Mouse (Mus musculus) lung, adult 18-20 months (tissue): ENCODE results near the gene Gsto2.

Experiments used
- DNase-seq, 2 experiments: peaks; one replicate each; pipeline ENCODE4 v3.0.0; 2022; ENCODE audit warnings: mixed read lengths in 2 of 2

Gsto2 gene

DNA sequence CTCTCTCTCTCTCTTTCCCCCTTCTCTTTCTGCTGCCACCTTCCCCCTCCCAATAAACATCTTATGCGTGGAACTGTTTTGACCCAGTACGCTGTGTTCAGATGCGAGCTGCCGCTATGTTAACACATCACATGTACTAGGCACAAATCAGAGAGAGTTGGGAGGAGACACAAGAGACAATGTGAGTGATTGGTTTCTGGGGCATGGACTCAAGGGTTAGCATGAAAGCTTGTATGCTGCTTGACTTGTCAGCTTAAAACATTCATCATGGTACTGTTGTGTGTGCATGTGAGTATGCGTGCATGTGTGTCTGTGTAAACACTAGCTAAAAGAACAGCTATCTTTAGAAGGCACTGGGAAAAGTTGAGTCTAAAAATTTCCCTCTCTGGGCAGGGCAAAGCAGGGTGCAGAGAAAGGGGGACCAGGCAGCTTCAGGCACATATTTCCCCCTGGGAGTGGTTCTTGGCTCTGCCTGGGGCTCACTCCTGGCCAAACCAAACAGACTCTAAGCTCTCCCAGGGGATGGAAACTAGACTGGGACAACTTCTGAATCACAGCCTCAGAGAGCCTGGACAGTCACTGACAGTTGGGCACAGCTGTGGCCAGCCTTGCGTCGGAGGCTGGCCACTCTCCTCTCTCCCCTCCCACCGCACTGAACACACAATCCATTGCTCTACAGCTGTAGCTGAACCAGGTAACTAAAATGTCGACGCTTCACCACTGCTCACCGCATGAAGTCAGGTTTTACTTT lies 26.4 kb downstream of the Gsto2 start:
- DNase-seq: no peak

DNA sequence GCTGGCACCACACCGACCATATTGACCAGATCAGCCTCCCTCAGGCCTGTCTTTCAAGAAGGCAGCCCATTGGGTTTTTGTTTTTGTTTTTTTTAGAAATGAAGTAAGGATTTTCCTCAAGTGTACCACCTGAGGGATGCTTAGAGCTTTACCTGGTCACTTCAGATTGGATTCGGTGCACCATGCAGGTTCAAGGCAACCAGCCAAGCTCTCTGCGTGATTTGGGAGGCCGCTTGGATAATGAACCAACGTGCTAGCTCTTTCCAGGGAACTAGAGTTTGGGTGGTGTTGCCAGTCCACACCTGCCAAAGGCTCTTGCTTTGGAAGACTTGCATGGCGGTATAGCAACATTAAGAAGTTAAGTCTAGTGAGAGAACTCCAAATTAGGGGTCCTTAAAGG lies 27.8 kb downstream of the Gsto2 start:
- DNase-seq: no peak

- no peak for DNase-seq
Measured at GRCm38 (mm10) chr19:47898472-47899079, 33.2 kb downstream of the Gsto2 start.

GRCm38 (mm10) chr19:47900012-47900411 lies 34.7 kb downstream of the Gsto2 start:
- peak in 1 of 2 experiments; percentile 4 for DNase-seq

DNA sequence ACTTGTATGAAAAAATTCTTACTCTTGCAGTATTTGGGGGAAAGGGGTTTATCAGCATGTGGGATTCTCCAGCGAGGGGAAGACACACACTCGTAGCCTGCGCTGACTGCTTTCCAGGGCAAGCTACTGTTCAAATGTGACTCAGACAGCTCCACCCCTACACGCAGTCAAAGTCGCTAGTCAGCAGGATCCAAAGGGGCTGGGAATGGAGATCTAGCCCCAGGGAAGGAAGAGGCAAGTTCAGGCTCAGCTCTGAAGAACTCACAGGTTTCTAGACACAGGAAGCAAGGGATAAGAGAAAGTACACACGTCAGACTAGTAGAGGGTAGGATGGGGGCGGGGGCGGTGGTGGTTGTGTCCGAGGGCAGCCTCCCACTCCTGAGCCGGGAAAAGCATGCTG lies 35.2 kb downstream of the Gsto2 start:
- DNase-seq: no peak

DNA sequence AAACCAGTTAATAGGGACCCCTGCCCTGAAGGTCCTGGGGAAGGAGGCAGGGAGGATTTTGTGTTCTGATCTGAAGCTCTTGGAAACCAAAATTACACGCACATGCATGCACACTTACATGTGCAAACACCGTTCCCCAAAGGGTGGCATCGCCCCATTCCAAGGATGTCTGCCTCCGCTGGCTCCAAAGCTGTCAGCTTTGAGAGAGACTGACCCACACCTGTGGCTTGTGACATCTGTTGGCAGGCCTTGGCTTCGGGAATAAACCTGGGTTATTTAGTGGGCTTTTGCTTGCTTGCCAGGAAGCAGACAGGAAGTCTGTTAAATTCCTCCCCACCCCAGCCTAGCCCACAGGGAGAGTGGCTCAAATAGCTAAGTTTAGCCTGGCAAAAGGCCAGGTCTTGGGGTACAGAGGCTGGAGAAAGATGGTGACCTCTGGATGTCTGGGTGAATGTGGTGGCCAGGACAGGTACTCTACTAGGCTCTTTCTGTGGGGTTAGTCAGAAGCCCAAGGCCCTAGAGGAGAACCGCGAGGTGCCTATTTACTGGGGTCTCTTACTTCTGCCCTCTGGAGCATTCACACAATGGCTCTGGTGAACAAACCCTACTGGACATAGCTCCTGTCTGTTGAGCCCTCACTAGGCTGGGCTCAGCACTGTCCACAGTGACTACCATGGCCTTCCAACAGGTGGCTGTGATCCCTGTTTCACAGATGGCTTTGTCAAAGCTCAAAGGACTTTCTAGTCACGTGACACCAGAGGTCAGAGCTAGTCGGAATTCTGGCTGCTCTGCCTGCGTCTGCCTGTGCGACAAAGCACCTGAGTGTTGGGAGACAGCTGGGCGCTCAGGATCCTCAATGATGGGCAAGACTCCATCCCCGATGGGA lies 37.2 kb downstream of the Gsto2 start:
- DNase-seq: no peak

GRCm38 (mm10) chr19:47903679-47904078 lies 38.3 kb downstream of the Gsto2 start:
- no peak for DNase-seq

GRCm38 (mm10) chr19:47905081-47905480 lies 39.7 kb downstream of the Gsto2 start:
- peak in 1 of 2 experiments; percentile 3 for DNase-seq

- DNase-seq: no peak
Measured at GRCm38 (mm10) chr19:47905603-47906002, 40.3 kb downstream of the Gsto2 start.

DNA sequence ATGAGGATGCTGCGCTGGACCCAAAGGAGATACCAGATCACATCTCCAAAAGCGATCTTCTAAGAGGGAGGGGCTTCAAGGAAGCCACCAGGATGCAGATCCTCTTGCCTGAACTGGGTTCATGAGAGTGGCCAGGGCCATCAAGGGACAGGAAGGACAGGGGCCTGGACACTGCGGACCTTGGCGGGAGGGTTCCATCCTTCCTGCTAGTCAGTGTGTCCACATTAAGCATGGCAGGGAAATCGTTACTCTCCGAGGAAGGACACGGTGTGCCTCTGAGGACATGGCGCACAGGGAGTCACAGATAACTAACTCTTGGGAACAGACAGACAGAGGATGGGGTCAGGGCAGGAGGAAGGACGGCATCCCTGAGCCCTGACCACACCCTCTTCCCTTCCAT lies 42.3 kb downstream of the Gsto2 start:
- no peak for DNase-seq

GRCm38 (mm10) chr19:47908961-47909371 lies 43.6 kb downstream of the Gsto2 start:
- DNase-seq: no peak

DNA sequence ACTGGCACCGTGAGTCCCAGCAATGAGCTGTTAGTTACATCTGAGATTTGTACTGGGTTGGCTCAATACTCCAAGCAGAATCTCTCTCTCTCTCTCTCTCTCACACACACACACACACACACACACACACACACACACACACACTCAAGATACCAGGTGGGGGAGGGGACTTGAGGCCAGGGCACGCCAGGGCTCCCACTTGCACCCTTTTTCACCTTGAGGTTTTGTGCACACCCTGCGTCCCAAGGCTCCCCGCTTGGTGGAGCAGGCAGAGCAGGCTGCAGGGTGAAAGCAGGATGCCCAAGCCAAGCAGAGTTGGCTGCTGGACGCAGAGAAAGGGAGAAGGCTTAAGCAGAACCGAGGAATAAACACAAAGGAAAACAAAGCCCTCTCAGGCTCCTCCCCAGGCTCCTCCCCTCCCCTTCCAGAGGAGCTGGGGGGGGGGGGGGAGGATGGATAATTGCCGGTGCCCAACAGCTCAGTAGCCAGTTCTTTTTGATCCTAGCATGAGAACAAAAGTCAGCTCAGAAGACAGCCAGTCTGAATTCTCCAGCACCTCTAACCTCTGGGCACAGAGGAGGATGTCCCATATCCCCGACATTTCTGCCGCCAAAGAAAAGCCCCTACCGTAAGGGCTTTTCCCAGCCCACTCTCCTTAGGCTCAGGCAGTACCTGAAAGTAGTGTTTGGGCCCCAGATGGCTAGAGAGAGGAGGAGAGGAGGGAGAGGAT lies 44.2 kb downstream of the Gsto2 start:
- DNase-seq: peak; percentile 51 to 60

DNA sequence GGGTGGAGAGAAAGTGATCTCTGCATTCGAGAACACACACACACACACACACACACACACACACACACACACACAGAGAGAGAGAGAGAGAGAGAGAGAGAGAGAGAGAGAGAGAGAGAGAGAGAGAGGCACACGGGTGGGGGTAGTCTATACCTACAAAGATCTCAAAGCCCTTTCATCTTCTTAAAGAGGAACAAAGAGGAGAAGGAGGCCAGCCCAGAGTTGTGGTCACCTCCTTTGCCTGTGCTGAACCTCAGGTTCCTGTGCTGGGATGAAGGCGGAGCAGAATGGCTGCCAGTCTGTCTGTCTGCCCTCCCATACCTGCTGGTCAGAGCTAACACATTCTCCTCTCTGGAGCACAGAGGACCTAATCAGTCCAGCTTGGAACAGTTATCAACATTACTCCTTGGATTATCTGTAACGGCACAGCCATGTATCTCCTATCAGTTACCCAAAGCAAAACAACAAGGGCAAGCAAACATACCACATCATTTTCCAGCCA lies 44.8 kb downstream of the Gsto2 start:
- DNase-seq: no peak

DNA sequence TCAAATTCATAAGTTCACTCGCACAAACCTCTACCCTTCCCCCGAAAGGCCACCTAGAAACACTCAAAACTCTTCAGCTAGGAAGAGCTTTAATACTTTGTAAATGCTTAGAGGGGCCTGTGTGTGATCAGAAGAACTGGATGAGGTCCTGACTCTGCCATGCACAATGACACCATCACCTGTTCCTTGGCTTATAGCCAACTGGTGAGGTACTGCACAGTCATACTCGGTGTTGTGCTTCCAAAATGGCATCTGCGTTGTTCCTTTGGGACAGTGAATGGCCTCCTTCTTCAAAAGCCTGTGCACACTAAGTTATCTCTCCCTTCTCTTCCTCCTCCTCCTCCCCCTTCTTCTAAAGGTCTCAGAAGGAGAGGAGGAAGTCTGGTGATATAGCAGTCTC lies 45.4 kb downstream of the Gsto2 start:
- DNase-seq: no peak

GRCm38 (mm10) chr19:47913344-47913743 lies 48.0 kb downstream of the Gsto2 start:
- no peak for DNase-seq

GRCm38 (mm10) chr19:47914191-47914590 lies 48.9 kb downstream of the Gsto2 start:
- DNase-seq: no peak

- no peak for DNase-seq
Measured at GRCm38 (mm10) chr19:47915251-47915650, 49.9 kb downstream of the Gsto2 start.

DNA sequence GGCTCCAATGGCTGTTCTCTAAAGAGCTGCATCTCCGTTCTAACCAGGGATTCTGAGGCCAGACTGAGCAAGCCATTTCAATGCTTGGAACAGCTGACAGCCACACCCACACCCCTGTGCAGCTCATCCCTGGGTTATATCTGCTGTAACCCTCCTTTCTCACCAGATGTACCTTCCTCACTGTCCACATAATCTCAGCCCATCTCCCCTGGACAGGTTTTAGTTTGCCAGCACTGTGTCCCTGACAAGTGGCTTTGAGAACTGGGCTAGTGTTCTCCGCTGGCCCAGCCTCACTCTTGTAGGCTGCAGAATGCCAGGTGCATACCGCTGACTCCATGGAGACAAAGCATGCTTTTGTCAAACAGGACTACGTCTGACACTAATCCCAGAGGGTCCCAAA lies 52.1 kb downstream of the Gsto2 start:
- DNase-seq: peak in 1 of 2 experiments; percentile 30

DNA sequence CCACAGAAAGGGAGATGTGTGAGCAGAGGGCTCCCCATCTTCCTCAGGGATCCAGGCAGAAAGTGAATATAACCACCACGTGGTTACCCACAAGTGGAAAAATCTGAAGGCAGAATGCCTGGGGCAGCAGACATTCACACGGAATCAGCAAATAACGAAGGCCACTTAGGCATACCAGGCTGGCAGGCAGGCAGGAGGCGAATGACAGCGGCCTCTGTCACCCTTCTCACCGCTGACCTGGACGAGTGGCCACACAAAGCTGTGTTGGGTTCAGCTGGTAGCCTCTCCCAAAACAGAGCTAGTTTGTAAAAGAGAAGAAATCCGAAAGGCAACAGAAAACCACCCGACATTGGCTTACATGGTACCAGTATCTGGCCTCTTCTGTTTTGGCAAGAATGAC lies 52.7 kb downstream of the Gsto2 start:
- DNase-seq: peak; percentile 28 to 39

DNA sequence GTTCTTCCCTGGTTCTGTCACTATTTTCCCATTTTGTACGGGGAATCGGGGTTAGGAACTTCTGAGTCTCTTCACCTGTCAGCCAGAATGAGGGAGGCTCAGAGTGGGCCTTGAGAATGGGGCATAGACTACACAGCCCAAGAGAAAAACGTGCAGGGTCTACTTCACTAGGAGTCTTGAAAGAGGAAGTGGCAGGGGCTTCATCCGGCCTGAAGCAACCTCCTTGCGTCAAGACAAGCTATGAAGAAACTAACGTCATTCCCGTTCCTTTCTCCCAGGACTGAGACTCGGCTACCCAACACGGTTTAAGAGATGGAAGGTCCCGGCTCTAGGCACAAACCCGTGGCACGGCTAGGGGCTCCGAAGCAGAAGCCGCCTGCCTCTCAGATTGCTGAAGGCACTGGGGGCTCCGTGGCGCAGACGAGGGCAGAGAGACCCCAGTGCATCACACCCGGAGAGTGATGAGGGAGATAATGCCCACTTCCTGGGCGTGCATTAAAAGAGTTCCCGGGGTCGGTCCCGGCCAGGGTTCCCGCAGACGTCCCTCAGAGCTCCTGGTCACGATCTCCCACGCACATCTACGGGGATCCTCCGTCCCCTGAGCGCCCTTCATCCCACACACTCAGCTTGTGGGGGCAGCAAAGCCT lies 53.2 kb downstream of the Gsto2 start:
- DNase-seq: peak; percentile 37 to 50

DNA sequence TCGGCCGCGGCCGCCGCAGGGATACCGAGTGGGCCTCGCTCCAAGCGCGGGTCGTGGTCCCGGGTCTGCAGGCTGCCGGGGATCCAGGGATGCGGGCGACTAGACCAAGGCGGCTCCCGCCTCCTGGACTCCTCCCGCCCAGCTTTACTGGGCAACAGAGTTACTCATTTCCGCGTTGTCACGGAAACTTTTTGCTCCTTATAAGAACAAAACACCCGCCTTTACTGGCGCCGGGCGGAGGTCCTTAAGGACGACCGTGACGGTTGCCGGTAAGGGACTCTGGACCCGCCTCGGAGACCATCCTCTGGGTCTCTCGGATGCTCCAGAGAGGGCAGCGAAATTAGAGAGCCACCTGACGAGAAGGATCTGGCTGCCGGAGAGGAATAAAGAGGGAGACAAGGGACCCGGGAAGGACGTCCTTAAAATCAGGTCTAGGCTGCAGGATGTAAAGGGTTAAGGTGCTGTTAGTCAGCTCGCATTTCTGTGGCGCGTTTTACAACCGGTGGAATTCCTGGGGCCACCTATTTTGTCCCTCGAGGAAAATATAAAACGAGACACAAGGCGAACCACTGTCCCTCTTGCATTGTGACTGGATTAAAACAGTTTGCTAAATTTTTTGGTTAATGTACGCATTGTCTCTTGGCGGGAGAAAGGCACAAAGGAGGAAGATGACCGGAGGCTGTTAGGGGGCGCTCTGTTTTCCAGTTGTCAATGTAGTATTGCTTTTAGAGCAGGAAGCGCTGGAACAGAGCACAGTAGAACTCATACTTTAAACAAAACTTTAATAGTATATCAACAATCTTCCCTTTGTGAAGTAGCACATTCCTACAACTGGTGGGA lies 54.0 kb downstream of the Gsto2 start, which contains the start of the genes Cfap43 and Itprip:
Cfap43 (minus strand) TSS at position 162 of the 840 bp plus-strand sequence.
Itprip (minus strand) TSS at position 174 of the 840 bp plus-strand sequence.
- peak; percentile 88 to 91 for DNase-seq
